Comparison of ENCODE assay signal across 16 mouse cellular contexts in the genomic region with DNA sequence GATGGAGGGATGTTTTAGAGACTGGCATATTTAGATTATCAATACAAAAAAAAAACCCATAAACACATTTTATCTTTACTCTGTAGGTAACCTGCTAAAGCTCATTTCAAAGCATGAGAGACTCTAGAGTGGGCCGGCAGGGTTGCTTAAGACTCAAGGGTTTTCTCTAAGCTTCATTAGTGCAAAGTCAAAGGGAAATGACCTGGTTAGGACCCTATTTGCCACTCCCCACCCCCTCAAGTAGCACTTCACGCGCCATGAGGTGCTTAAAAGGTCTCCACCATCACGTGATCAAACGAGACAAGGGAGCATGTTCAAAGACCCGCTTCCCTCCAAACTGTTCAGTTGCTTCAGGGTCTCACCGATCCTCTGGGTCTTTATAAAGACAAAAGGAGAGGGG.
DNase-seq lines count a peak whose midpoint lies in the region; ATAC-seq lines count a peak whose summit lies in the region.
"Had no signal": no experiment of that assay in that cellular context is flagged by ENCODE, and none has a peak within 500 bp of the region (broad histone marks: within the 10 kb centered on the region; RNA-seq: fewer than 3 reads in every experiment).

No protein-coding gene starts in this region.

- WGBS in heart, embryonic 16.5 days = 41% methylated on average over 7 of the region's 7 CpGs
- WGBS in lung, embryonic 15.5 days = 43% methylated on average over 7 of the region's 7 CpGs
- 33% methylated on average over 7 of the region's 7 CpGs for WGBS in lung, embryonic 16.5 days

- H3K4me1 ChIP-seq in heart, embryonic 16.5 days (ENCODE audit: control insufficient read depth, insufficient read depth, low read length) = peaks cover 38% of the 10 kb centered on the region
- peaks cover 51% of the 10 kb centered on the region for H3K4me1 ChIP-seq in lung, embryonic 15.5 days
- peaks cover 43% of the 10 kb centered on the region for H3K4me1 ChIP-seq in lung, embryonic 16.5 days (replicated peaks; ENCODE audit: control insufficient read depth, insufficient read depth, low read length)
- H3K4me1 ChIP-seq: forebrain, embryonic 13.5 days; hindbrain, embryonic 12.5 days; limb, embryonic 12.5 days; midbrain, embryonic 13.5 days had no signal

- ATAC-seq in heart, embryonic 16.5 days (replicated peaks; ENCODE audit: extremely low read depth, insufficient read depth, low FRiP score) = no peak
- no peak for ATAC-seq in lung, embryonic 15.5 days (ENCODE audit: borderline replicate concordance, extremely low read depth, low FRiP score, low TSS enrichment)
- ATAC-seq in lung, embryonic 16.5 days (ENCODE audit: low read depth) = no peak
- ATAC-seq: CD4-positive, CD25-positive, alpha-beta regulatory T cell, adult 4 months; forebrain, embryonic 13.5 days; midbrain, embryonic 13.5 days had no signal

- no peak for DNase-seq in heart, adult 8-10 months (ENCODE audit: low spot score)
- no peak for DNase-seq in lung, postnatal 14 days
- no peak for DNase-seq in B cell, adult 2 months
- no peak for DNase-seq in spleen, adult 12 weeks (ENCODE audit: low spot score)
- DNase-seq: embryo, embryonic 11 days; kidney, adult 11 months; liver, embryonic 13.5 days; thymus, adult 2 months had no signal

- H3K4me3 ChIP-seq in heart, embryonic 16.5 days (ENCODE audit: low read length) = no peak overlapping the region
- no peak overlapping the region for H3K4me3 ChIP-seq in lung, embryonic 15.5 days
- no peak overlapping the region for H3K4me3 ChIP-seq in lung, embryonic 16.5 days (ENCODE audit: low read length)
- H3K4me3 ChIP-seq: forebrain, embryonic 13.5 days; hindbrain, embryonic 12.5 days; limb, embryonic 12.5 days; liver, embryonic 13.5 days; midbrain, embryonic 13.5 days had no signal

- peaks cover 13% of the 10 kb centered on the region for H3K36me3 ChIP-seq in heart, embryonic 16.5 days (ENCODE audit: control insufficient read depth, insufficient read depth)
- peaks cover 32% of the 10 kb centered on the region for H3K36me3 ChIP-seq in lung, embryonic 15.5 days
- H3K36me3 ChIP-seq in lung, embryonic 16.5 days (ENCODE audit: control insufficient read depth, insufficient read depth, low read length) = peaks cover 10% of the 10 kb centered on the region
- H3K36me3 ChIP-seq: hindbrain, embryonic 12.5 days; liver, embryonic 13.5 days; midbrain, embryonic 13.5 days had no signal

- H3K4me2 ChIP-seq in heart, embryonic 16.5 days (ENCODE audit: low read depth, low read length) = no peak overlapping the region
- H3K4me2 ChIP-seq in lung, embryonic 15.5 days = no peak overlapping the region
- peak overlapping the region; percentile 30; the same call in 1 of the 2 replicates for H3K4me2 ChIP-seq in lung, embryonic 16.5 days (ENCODE audit: low read depth, low read length)
- H3K4me2 ChIP-seq: forebrain, embryonic 13.5 days; hindbrain, embryonic 12.5 days; limb, embryonic 12.5 days; liver, embryonic 13.5 days; midbrain, embryonic 13.5 days had no signal

- no peak overlapping the region for H3K9ac ChIP-seq in heart, embryonic 16.5 days (ENCODE audit: low read length)
- no peak overlapping the region for H3K9ac ChIP-seq in lung, embryonic 15.5 days
- H3K9ac ChIP-seq in lung, embryonic 16.5 days (ENCODE audit: low read length) = peak overlapping the region; percentile 30; the same call in 1 of the 2 replicates
- H3K9ac ChIP-seq: forebrain, embryonic 13.5 days; hindbrain, embryonic 12.5 days; limb, embryonic 12.5 days; liver, embryonic 13.5 days; midbrain, embryonic 13.5 days had no signal

- no peaks in the 10 kb centered on the region for H3K27me3 ChIP-seq in heart, embryonic 16.5 days (ENCODE audit: control insufficient read depth, insufficient read depth, low read length)
- H3K27me3 ChIP-seq in lung, embryonic 15.5 days = no peaks in the 10 kb centered on the region
- no peaks in the 10 kb centered on the region for H3K27me3 ChIP-seq in lung, embryonic 16.5 days (ENCODE audit: control insufficient read depth, insufficient read depth, low read depth, low read length)
- H3K27me3 ChIP-seq: forebrain, embryonic 13.5 days; hindbrain, embryonic 12.5 days; limb, embryonic 12.5 days; liver, embryonic 13.5 days; midbrain, embryonic 13.5 days had no signal

- H3K27ac ChIP-seq in heart, embryonic 16.5 days (ENCODE audit: low read length) = peak overlapping the region; percentile 77; the same call in 1 of the 2 replicates
- H3K27ac ChIP-seq in lung, embryonic 15.5 days = peak overlapping the region; percentile 48
- peak overlapping the region; percentile 78 for H3K27ac ChIP-seq in lung, embryonic 16.5 days (ENCODE audit: low read length)
- H3K27ac ChIP-seq: forebrain, embryonic 13.5 days; hindbrain, embryonic 12.5 days; limb, embryonic 12.5 days; liver, embryonic 13.5 days; midbrain, embryonic 13.5 days had no signal

- no peaks in the 10 kb centered on the region for H3K9me3 ChIP-seq in heart, embryonic 16.5 days (replicated peaks; ENCODE audit: control insufficient read depth, low read length)
- no peaks in the 10 kb centered on the region for H3K9me3 ChIP-seq in lung, embryonic 15.5 days
- H3K9me3 ChIP-seq in lung, embryonic 16.5 days (ENCODE audit: control insufficient read depth, low read length) = no peaks in the 10 kb centered on the region
- H3K9me3 ChIP-seq: forebrain, embryonic 13.5 days; hindbrain, embryonic 12.5 days; limb, embryonic 12.5 days; liver, embryonic 13.5 days; midbrain, embryonic 13.5 days had no signal
